Mouse (Mus musculus) forebrain, postnatal 0 days (tissue): ENCODE measurements at regions not wholly inside any gene's neighbourhood (a gene's known extent, or its start where the extent isn't known, plus 50 kb on each side); places are given as distances from the start of the nearest gene placed in this dataset.

Experiments used
- ATAC-seq: fragments of 200-750 bp; cut with Nextera tagmentation; 2 replicates; pipeline ENCODE4 v1.8.0; 2017; ENCODE audit warnings: mild to moderate bottlenecking, moderate library complexity
- DNase-seq: peaks from one replicate; pipeline ENCODE4 v3.0.0-alpha.2; 2015
- H3K27ac ChIP-seq: fragments of 300-500 bp; sonication (generic); 2 replicates; pipeline ENCODE4 v1.5.1; 2014; ENCODE audit warnings: low read depth, mild to moderate bottlenecking, antibody characterized with exemption, low read length, moderate library complexity, mixed read lengths
- H3K27me3 ChIP-seq: fragments of 300-500 bp; sonication (generic); 2 replicates; pipeline ENCODE4 v1.6.1; 2014; ENCODE audit warnings: mild to moderate bottlenecking, low read length, mixed read lengths; ENCODE audit not compliant: insufficient read depth
- H3K36me3 ChIP-seq: fragments of 300-500 bp; sonication (generic); 2 replicates; pipeline ENCODE4 v1.6.1; 2014; ENCODE audit warnings: mild to moderate bottlenecking, moderate library complexity; ENCODE audit not compliant: insufficient read depth
- H3K4me1 ChIP-seq: fragments of 300-500 bp; sonication (generic); 2 replicates; pipeline ENCODE4 v1.6.1; 2014; ENCODE audit warnings: antibody characterized with exemption; ENCODE audit not compliant: insufficient read depth
- H3K4me2 ChIP-seq: fragments of 300-500 bp; sonication (generic); 2 replicates; pipeline ENCODE4 v1.6.1; 2014; ENCODE audit warnings: low read depth, mild to moderate bottlenecking, moderate library complexity
- H3K4me3 ChIP-seq: fragments of 300-500 bp; sonication (generic); 2 replicates; pipeline ENCODE4 v1.5.1; 2014; ENCODE audit warnings: low read depth, low read length, mixed read lengths
- H3K9ac ChIP-seq: fragments of 300-500 bp; sonication (generic); 2 replicates; pipeline ENCODE4 v1.6.1; 2014; ENCODE audit warnings: mild to moderate bottlenecking
- H3K9me3 ChIP-seq: fragments of 300-500 bp; sonication (generic); 2 replicates; pipeline ENCODE4 v1.6.1; 2016; ENCODE audit warnings: low read length
- CTCF ChIP-seq: sonication (generic); IDR thresholded peaks from 2 replicates; pipeline ENCODE4 v1.5.1; 2016; ENCODE audit warnings: antibody characterized with exemption, control low read depth, low read depth
- WGBS: fragments of 180-500 bp; shearing (Covaris S2); extraction: QIAGEN DNeasy Blood & Tissue Kit; methylation state at CpG from one replicate; pipeline ENCODE4 v1.1.7; 2014; 5-methylcytosine and 5-hydroxymethylcytosine counted together

DNA sequence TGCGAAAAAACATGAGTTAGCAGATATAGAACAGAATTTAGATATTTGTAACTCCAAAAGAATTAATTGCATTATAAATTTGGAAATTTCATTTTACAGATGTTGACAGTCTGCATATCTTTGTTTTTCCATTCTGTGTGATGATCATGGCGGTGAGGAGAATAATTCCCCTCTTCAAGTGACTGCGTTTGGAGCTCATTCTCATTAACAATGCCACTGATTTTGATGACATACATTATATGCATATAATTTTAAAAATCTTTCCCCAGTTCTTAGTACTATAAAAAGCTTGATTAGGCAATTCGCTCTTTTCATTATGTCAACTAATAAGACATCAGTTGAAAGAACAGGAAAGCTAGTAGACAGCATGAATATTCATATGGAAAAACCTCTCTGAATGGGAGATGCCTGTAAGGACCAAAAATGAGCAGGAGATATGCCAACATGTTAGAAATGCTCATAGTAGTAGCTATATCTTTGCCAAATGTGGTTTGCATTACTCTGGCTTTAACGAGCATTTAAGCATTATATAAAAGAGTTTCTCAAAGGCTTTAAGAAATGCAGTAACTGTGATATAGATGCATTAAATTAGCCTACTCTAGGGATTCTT is 849.2 kb upstream of the Cldn34c4 start:
- TF ChIP-seq CTCF = no peak
- 55% methylated on average over 5 of the region's 5 CpGs for WGBS
- Histone ChIP-seq H3K27ac (no peak overlapping the region), H3K9me3 (no peaks in the 10 kb centered on the region), H3K27me3 (no peaks in the 10 kb centered on the region), H3K4me1 (no peaks in the 10 kb centered on the region), H3K9ac (no peak overlapping the region), H3K4me3 (no peak overlapping the region), H3K36me3 (no peaks in the 10 kb centered on the region), H3K4me2 (no peak overlapping the region)
- DNase-seq = peak; percentile 11
- ATAC-seq = peak; percentile 76

DNA sequence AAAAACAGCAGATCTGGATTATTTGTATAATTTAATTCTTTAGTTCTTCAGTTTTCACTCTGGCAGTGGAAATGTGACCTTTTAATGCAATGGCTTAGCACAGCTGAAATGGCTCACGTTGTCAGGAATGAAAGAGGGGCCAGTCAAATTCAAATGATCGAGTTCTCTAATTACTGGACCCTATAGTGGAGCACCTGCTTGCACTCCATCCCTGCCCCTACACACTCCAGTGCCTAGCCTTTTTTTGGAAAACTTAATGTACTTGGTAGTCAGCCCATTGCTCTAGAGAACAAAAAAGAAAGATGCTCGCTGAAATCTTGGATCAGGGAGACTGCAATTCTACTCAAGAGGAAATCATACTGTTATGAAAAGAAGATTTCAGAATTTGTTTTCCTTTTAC is 841.0 kb upstream of the Cldn34c4 start:
- H3K4me2 ChIP-seq = no peak overlapping the region
- no peaks in the 10 kb centered on the region for H3K9me3 ChIP-seq
- TF ChIP-seq CTCF = no peak
- H3K36me3 ChIP-seq = no peaks in the 10 kb centered on the region
- H3K4me1 ChIP-seq = no peaks in the 10 kb centered on the region
- H3K9ac ChIP-seq = no peak overlapping the region
- DNase-seq (peak; percentile 2), ATAC-seq (no peak)
- 22% methylated on average over 3 of the region's 3 CpGs for WGBS
- no peak overlapping the region for H3K4me3 ChIP-seq
- H3K27ac ChIP-seq = no peak overlapping the region
- H3K27me3 ChIP-seq = no peaks in the 10 kb centered on the region

DNA sequence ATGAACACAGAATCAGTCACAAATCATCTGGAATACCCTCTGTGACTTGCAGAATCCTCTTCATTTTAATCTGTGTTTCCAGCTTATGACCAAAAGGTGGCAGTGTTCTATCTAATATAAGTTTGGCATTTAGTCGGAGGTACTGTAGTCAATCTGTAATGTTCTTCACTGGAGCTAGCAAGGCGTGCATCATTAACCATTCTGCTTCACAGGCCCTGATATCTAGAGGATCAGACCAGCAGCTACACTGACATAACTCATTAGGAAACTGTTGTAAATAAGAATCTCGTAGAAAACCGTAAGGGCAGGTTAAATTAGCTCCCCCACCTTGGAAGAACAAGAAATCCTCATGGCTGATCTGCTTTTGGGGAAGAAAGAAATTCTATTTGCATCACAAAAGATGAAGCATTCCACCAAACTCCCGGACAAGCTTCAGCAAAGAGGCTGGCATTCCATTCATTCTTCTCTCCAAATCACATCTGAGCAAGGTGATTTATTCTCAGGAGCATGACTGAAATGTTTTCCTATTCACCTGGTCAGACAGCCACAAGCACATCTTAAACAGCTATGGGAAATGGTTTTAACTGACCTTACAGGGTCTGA is 840.0 kb upstream of the Cldn34c4 start:
- Histone ChIP-seq H3K36me3 (no peaks in the 10 kb centered on the region), H3K27ac (no peak overlapping the region), H3K4me3 (no peak overlapping the region), H3K9me3 (no peaks in the 10 kb centered on the region), H3K4me1 (no peaks in the 10 kb centered on the region), H3K27me3 (no peaks in the 10 kb centered on the region), H3K4me2 (no peak overlapping the region), H3K9ac (no peak overlapping the region)
- peak; percentile 62 for TF ChIP-seq CTCF
- DNase-seq (peak; percentile 78), ATAC-seq (peak; percentile 81)
- 12% methylated on average over 5 of the region's 5 CpGs for WGBS
